Mouse (Mus musculus) lung, embryonic 14.5 days (tissue): ENCODE measurements at regions not wholly inside any gene's neighbourhood (a gene's known extent, or its start where the extent isn't known, plus 50 kb on each side); places are given as distances from the start of the nearest gene placed in this dataset.
A peak's percentile ranks its signal among the peaks of the same experiment; 100 is the strongest.
"Not testable (repeated sequence)": the region's sequence is repeated elsewhere in the genome, so short reads cannot be mapped to it uniquely, and the experiment has no call there.

Experiments used
- ATAC-seq: fragments of 200-750 bp; cut with Nextera tagmentation; 2 replicates; pipeline ENCODE4 v1.8.0; 2017; ENCODE audit warnings: mild to moderate bottlenecking, moderate TSS enrichment, moderate library complexity; ENCODE audit not compliant: insufficient read depth
- DNase-seq: peaks from one replicate; pipeline ENCODE4 v3.0.0-alpha.2; 2015
- H3K27ac ChIP-seq: fragments of 300-500 bp; sonication (generic); 2 replicates; pipeline ENCODE4 v1.5.1; 2014; ENCODE audit warnings: low read depth, mild to moderate bottlenecking, moderate library complexity
- H3K27me3 ChIP-seq: fragments of 300-500 bp; sonication (generic); 2 replicates; pipeline ENCODE4 v1.6.1; 2014; ENCODE audit warnings: low read length, control low read depth; ENCODE audit not compliant: insufficient read depth
- H3K36me3 ChIP-seq: fragments of 300-500 bp; sonication (generic); 2 replicates; pipeline ENCODE4 v1.6.1; 2014; ENCODE audit warnings: control low read depth; ENCODE audit not compliant: insufficient read depth
- H3K4me1 ChIP-seq: fragments of 300-500 bp; sonication (generic); 2 replicates; pipeline ENCODE4 v1.6.1; 2014; ENCODE audit warnings: antibody characterized with exemption, control low read depth; ENCODE audit not compliant: insufficient read depth
- H3K4me2 ChIP-seq: fragments of 300-500 bp; sonication (generic); 2 replicates; pipeline ENCODE4 v1.6.1; 2014; ENCODE audit warnings: mild to moderate bottlenecking
- H3K4me3 ChIP-seq: fragments of 300-500 bp; sonication (generic); 2 replicates; pipeline ENCODE4 v1.5.1; 2014; ENCODE audit warnings: low read depth, low read length
- H3K9ac ChIP-seq: fragments of 300-500 bp; sonication (generic); 2 replicates; pipeline ENCODE4 v1.6.1; 2014
- H3K9me3 ChIP-seq: fragments of 300-500 bp; sonication (generic); 2 replicates; pipeline ENCODE4 v1.6.1; 2016; ENCODE audit warnings: low read depth, low read length, control low read depth
- CTCF ChIP-seq: IDR thresholded peaks from 2 replicates; pipeline ENCODE4 v1.5.1; 2016; ENCODE audit warnings: antibody characterized with exemption, low read depth
- WGBS: fragments of 180-500 bp; shearing (Covaris S2); extraction: QIAGEN DNeasy Blood & Tissue Kit; methylation state at CpG from one replicate; pipeline ENCODE4 v1.1.7; 2014; 5-methylcytosine and 5-hydroxymethylcytosine counted together

GRCm38 (mm10) chr2:57185151-57185550, 52.3 kb upstream of the Gpd2 start:
- no peak overlapping the region for H3K9ac ChIP-seq
- DNase-seq, result no peak
- H3K36me3 ChIP-seq, result no peaks in the 10 kb centered on the region
- no peak for ATAC-seq
- H3K9me3 ChIP-seq, result no peaks in the 10 kb centered on the region
- no peak overlapping the region for H3K27ac ChIP-seq
- no peak overlapping the region for H3K4me3 ChIP-seq
- H3K4me2 ChIP-seq, result no peak overlapping the region
- no peaks in the 10 kb centered on the region for H3K4me1 ChIP-seq
- no peaks in the 10 kb centered on the region for H3K27me3 ChIP-seq
- 6% methylated on average over 1 of the region's 1 CpGs for WGBS
- TF ChIP-seq CTCF, result no peak

- not testable (repeated sequence) for H3K4me1 ChIP-seq, H3K4me2 ChIP-seq, H3K27ac ChIP-seq, DNase-seq, H3K9ac ChIP-seq, H3K4me3 ChIP-seq, H3K27me3 ChIP-seq, H3K36me3 ChIP-seq, ATAC-seq, H3K9me3 ChIP-seq
- 71% methylated on average over 3 of the region's 3 CpGs for WGBS
These were observed 54.3 kb upstream of the Gpd2 start for GRCm38 (mm10) chr2:57183108-57183507.

- peak overlapping the region; percentile 57 for H3K9ac ChIP-seq
- H3K4me3 ChIP-seq, result peak overlapping the region; percentile 49
- WGBS, result under 1% methylated on average over 37 of the region's 37 CpGs
- no peaks in the 10 kb centered on the region for H3K4me1 ChIP-seq
- H3K4me2 ChIP-seq, result peak overlapping the region; percentile 61
- peak overlapping the region; percentile 83 for H3K27ac ChIP-seq
- H3K36me3 ChIP-seq, result no peaks in the 10 kb centered on the region
- no peak for TF ChIP-seq CTCF
- peak; percentile 98 for DNase-seq
- ATAC-seq, result peak; percentile 98
- no peaks in the 10 kb centered on the region for H3K27me3 ChIP-seq
- H3K9me3 ChIP-seq, result no peaks in the 10 kb centered on the region
These were observed 55.5 kb upstream of the Gpd2 start for GRCm38 (mm10) chr2:57181692-57182541.

GRCm38 (mm10) chr2:57181350-57181691, 56.1 kb upstream of the Gpd2 start:
- peak overlapping the region; percentile 83; the same call in 1 of the 2 replicates for H3K27ac ChIP-seq
- no peak; the same call in 1 of the 2 replicates for ATAC-seq
- WGBS, result 11% methylated on average over 4 of the region's 4 CpGs

GRCm38 (mm10) chr2:57178056-57178455, 54.3 kb upstream of the Nr4a2 start:
- H3K9ac ChIP-seq, result no peak overlapping the region
- TF ChIP-seq CTCF, result no peak
- H3K9me3 ChIP-seq, result no peaks in the 10 kb centered on the region
- no peak overlapping the region for H3K4me2 ChIP-seq
- no peaks in the 10 kb centered on the region for H3K27me3 ChIP-seq
- H3K27ac ChIP-seq, result no peak overlapping the region
- 79% methylated on average over 6 of the region's 6 CpGs for WGBS
- H3K4me3 ChIP-seq, result no peak overlapping the region
- ATAC-seq, result no peak
- H3K36me3 ChIP-seq, result no peaks in the 10 kb centered on the region
- DNase-seq, result no peak
- H3K4me1 ChIP-seq, result no peaks in the 10 kb centered on the region

More at GRCm38 (mm10) chr2:57181350-57181691, 56.1 kb upstream of the Gpd2 start:
- peak overlapping the region; percentile 49 for H3K4me3 ChIP-seq
- TF ChIP-seq CTCF, result no peak
- H3K4me2 ChIP-seq, result peak overlapping the region; percentile 61
- DNase-seq, result no peak
- peak overlapping the region; percentile 57 for H3K9ac ChIP-seq
- no peaks in the 10 kb centered on the region for H3K4me1 ChIP-seq
- H3K36me3 ChIP-seq, result no peaks in the 10 kb centered on the region
- no peaks in the 10 kb centered on the region for H3K27me3 ChIP-seq
- no peaks in the 10 kb centered on the region for H3K9me3 ChIP-seq

GRCm38 (mm10) chr2:57176547-57176946, 52.7 kb upstream of the Nr4a2 start:
- no peak overlapping the region for H3K27ac ChIP-seq

GRCm38 (mm10) chr2:57175219-57175618, 51.4 kb upstream of the Nr4a2 start:
- no peaks in the 10 kb centered on the region for H3K9me3 ChIP-seq
- ATAC-seq (no peak), DNase-seq (no peak)
- H3K9ac ChIP-seq, result no peak overlapping the region
- H3K36me3 ChIP-seq, result no peaks in the 10 kb centered on the region
- H3K27me3 ChIP-seq, result no peaks in the 10 kb centered on the region
- no peak overlapping the region for H3K27ac ChIP-seq
- H3K4me1 ChIP-seq, result no peaks in the 10 kb centered on the region
- TF ChIP-seq CTCF, result no peak
- no peak overlapping the region for H3K4me2 ChIP-seq
- no peak overlapping the region for H3K4me3 ChIP-seq
- WGBS, result 52% methylated on average over 1 of the region's 1 CpGs

More at GRCm38 (mm10) chr2:57176547-57176946, 52.7 kb upstream of the Nr4a2 start:
- TF ChIP-seq CTCF, result no peak
- Histone ChIP-seq H3K4me3 (no peak overlapping the region), H3K27me3 (no peaks in the 10 kb centered on the region), H3K9ac (no peak overlapping the region), H3K36me3 (no peaks in the 10 kb centered on the region), H3K4me2 (no peak overlapping the region), H3K4me1 (no peaks in the 10 kb centered on the region), H3K9me3 (no peaks in the 10 kb centered on the region)
- DNase-seq (no peak), ATAC-seq (no peak)
- 69% methylated on average over 7 of the region's 7 CpGs for WGBS
